Mouse (Mus musculus) cortical plate, adult 2 months (tissue): Measurements from ENCODE around the gene Epb41l4b.

ENCODE experiments used
- CTCF ChIP-seq: fragments of 200-500 bp; IDR thresholded peaks from 2 replicates; pipeline ENCODE4 v1.5.1; 2011; ENCODE audit warnings: mild to moderate bottlenecking, control low read depth, low read length; ENCODE audit not compliant: insufficient read depth; ENCODE audit errors: extremely low read depth
- POLR2A ChIP-seq: fragments of 200-500 bp; IDR thresholded peaks from 2 replicates; pipeline ENCODE4 v1.6.1; 2011; ENCODE audit warnings: mild to moderate bottlenecking, low read length, control low read depth; ENCODE audit not compliant: insufficient read depth; ENCODE audit errors: extremely low read depth

GRCm38 (mm10) chr4:57007717-57008116 is 135.5 kb downstream of the Epb41l4b start:
- TF ChIP-seq CTCF (no peak), POLR2A (no peak)
